Mouse (Mus musculus) right cerebral cortex, postnatal 14 days (tissue): ENCODE measurements around the gene St3gal4.

Source experiments
- DNase-seq: peaks from one replicate; pipeline ENCODE4 v3.0.0; 2022

St3gal4 gene

GRCm38 (mm10) chr9:35127561-35127960, 8.5 kb upstream of the St3gal4 start:
- no peak for DNase-seq

- no peak for DNase-seq
Observed at GRCm38 (mm10) chr9:35127147-35127546, 8.1 kb upstream of the St3gal4 start.

DNA sequence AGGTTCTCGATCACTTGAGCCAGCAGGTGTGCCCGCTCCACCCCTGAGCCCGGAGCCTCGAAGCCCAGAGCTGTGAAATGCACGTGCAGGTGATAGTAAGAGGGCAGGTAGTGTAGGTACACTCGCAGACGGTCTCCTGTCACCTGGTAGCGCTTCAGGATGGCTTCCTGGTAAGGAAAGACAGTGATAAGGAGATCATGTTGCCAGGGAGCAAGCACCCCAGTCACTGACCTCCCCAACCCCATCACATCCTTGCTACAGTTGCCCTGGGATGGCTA, 5.5 kb upstream of the St3gal4 start:
- no peak for DNase-seq

DNA sequence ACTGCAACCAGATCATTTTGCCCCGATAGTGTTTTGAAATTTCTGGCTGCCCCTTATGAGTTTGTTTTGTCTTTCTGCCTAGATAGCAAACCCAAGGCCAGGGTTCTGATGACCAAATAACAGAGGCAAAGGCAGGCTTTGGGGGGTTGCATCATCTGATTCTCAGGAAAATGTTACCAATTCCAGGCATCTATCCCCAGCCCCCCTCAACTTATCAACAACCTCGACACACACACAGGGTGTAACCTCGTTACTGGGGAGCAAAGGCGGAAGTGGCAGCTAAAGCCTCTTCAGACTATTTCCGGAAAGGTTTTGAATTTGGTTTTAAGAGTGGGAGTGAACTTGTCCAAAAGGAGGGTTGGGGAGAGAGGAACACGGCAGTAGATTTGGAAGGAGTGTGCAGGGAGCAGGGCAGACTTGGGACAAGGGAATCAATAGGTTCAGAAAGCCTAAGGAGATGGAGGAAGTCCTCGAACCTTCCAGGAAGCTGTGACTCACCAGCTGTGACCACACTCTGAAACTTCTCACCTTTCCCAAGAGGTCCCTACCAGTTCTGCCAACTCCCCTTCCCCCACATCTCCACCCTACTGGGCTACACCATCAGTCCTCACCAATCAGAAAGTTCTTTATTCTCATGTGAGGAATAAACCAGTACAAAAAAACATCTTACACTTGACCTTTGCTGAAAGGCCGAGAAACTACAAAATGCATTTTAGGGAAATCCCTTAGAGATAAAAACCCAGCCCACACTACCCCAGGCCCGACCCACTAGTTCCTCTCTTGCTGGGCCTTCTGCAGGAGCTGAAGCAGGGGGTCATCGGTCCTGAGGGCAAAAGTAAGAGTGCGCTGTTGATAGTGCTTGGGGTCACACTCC, 5.0 kb upstream of the St3gal4 start:
- DNase-seq = no peak

- no peak for DNase-seq
Observed at GRCm38 (mm10) chr9:35123456-35123803, 4.4 kb upstream of the St3gal4 start.

DNA sequence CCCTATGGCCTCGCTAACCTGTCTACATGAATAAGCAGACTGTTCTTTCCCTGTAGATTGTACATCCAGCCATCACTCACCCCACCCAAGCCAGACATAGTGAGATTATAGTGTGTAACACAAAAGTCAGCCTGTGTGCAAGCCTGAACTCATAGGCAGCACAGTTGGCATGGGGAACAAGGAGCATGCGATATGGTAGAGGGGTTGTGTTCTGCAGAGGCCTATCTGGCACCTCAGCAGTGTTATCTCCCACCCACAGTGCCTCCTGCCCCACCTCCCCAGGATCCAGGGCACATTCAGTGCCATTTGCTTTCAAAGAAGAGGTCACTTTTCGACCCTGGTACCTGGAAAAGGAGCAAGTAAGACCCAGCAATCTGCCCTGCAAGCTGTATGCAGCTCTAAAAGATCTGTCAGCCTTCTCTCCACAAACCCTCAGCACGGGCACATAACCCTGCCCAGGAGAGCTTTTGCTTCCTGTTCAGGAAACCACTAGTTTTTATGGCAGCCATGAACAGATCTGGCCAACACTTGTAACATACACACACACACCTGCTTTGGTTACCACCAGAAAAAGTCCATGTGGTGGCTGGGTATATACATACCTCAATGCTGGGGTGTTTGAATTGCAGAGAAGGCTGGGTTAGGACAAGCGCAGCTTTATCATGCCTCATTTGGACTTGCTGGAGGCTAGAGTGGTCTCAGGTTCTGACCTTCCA, 3.6 kb upstream of the St3gal4 start:
- no peak for DNase-seq

DNA sequence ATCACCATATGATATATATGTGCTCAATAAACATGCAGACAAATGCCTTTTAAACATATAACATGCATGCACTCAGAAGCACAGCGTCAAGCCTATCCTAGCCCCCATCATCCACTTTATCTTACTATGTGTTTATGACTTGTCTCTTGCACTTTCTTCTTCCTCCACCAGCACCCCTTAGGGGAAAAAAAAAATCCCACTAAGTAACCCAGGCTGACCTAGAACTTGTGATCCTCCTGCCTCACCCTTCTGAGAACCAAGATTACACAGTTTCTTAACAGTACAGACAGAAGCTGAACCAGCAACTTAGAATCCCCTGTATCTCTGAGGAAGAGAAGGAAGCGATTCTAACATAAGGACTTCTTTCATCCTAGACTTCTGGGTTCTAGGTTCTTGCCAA, 505 bp downstream of the St3gal4 start:
- DNase-seq = no peak

- no peak for DNase-seq
Observed at GRCm38 (mm10) chr9:35117384-35118295, 1.4 kb downstream of the St3gal4 start.

GRCm38 (mm10) chr9:35116391-35117381, 2.4 kb downstream of the St3gal4 start:
- DNase-seq = peak; percentile 75

DNA sequence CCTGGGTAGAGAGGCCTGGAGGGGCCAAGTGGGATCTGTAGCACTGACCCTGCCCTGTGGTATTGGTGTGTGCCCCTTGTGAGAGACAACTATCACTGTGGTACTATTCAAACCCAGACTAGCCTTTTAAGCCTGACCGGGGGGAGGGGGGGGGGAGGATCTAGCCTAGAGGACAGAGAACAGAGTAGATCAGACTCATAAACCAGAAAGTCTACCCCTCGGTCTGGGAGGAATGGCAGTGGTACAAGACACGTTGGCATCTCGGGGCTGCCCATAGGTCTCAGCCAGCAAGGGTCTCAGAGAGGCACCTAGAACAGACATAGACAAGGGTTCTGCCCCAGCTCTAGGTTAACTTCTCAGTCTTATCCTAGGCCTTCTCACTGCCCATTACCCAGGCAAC, 3.3 kb downstream of the St3gal4 start:
- DNase-seq = no peak

GRCm38 (mm10) chr9:35115299-35115698, 3.8 kb downstream of the St3gal4 start:
- no peak for DNase-seq

- no peak for DNase-seq
Observed at GRCm38 (mm10) chr9:35114234-35114633, 4.8 kb downstream of the St3gal4 start.

DNA sequence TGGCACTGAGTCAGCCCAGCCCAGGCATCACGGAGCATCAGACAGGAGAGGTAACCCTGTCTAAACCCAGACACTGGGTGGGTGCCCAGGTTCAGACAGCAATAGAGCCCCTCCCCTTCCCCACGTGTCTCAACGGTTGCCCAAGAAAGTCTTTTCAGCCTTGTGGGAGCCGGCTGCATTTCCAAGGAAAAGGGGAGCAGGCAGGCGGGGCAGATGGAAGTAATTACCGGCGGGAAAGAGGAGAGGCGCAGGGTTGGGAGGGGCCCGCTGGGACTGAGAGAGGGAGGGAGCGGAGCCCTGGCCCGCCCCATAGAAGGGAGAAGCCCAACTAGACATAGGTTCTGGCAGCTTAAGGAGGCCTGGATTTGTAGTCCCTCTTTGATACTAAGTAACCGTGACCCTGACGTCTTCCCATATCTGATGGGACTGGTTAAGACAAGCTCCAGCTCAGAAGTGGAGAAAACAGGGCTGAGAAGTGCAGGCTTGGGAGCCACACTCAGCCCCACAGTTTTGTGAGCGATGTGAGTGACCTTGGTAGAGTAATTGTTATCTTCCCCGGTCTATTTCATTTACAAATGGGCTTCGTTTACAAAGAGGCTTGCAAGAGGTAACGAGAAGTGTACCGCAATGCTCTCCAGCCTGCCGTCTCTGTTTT, 7.0 kb downstream of the St3gal4 start:
- peak; percentile 14 for DNase-seq

- no peak for DNase-seq
Observed at GRCm38 (mm10) chr9:35111446-35111845, 7.6 kb downstream of the St3gal4 start.

DNA sequence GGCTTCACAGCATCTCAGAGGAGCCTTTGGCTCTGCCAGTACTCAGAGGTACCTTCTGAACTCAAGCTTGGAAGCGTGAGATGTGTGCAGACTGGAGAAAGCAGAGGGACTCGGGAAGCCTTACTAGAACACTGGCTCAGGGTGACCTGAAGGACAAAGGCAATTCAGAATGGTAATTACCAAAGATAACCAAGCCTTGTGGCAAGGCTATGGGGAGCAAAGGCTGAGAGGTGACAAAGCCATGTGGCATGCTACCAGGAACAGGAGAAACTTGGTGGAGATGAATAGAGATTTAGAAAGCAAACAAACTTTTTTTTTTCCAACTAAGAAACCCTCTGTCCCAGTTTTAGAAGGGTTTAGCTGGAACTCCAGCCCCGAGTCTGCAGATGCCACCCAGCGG, 8.5 kb downstream of the St3gal4 start:
- no peak for DNase-seq

GRCm38 (mm10) chr9:35110051-35110450, 9.0 kb downstream of the St3gal4 start:
- DNase-seq = no peak

- DNase-seq = peak; percentile 59
Observed at GRCm38 (mm10) chr9:35108916-35109315, 10.2 kb downstream of the St3gal4 start.

DNA sequence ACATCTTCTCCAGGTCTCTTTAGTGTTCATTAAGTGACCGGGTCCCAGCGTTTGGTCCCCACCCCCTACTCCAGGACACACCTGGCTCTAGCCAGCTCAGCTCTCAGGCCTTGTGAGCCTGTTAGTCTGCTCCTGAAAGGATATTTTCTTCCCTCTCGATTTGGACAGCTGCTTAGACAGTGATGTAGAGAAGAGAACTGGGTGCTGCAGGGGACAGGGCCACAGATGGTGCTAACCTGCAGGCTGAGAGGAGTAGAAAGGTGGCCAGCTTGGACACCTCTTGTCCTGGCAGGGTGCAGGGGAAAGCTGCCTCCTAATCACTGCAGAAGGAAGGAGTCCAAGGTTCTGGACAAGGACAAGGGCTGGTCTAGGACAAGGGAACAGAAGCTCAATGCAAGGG, 11.0 kb downstream of the St3gal4 start:
- DNase-seq = no peak

- no peak for DNase-seq
Observed at GRCm38 (mm10) chr9:35107396-35107795, 11.7 kb downstream of the St3gal4 start.

GRCm38 (mm10) chr9:35105884-35106880, 12.9 kb downstream of the St3gal4 start:
- DNase-seq = no peak
